Mouse (Mus musculus) liver, embryonic 11.5 days (tissue): ENCODE measurements around the gene Nav2. TPM values are rescaled to one million over a fixed set of nuclear protein-coding genes. Genes with fewer than 3 reads are reported as not detected.

Experiments
- ATAC-seq: fragments of 200-750 bp; cut with Nextera tagmentation; replicated peaks from 2 replicates; pipeline ENCODE4 v1.8.0; 2017; ENCODE audit warnings: moderate number of reproducible peaks, mild to moderate bottlenecking, moderate TSS enrichment, moderate library complexity; ENCODE audit not compliant: low FRiP score
- DNase-seq: peaks from one replicate; pipeline ENCODE4 v3.0.0-alpha.2; 2017; ENCODE audit warnings: low spot score
- H3K27ac ChIP-seq: fragments of 300-500 bp; sonication (generic); 2 replicates; pipeline ENCODE4 v1.5.1; 2014; ENCODE audit warnings: mild to moderate bottlenecking, low read depth, low read length, control low read depth
- H3K27me3 ChIP-seq: fragments of 300-500 bp; sonication (generic); replicated peaks from 2 replicates; pipeline ENCODE4 v1.6.1; 2014; ENCODE audit warnings: low read length, mixed read lengths; ENCODE audit not compliant: control insufficient read depth, insufficient read depth
- H3K36me3 ChIP-seq: fragments of 300-500 bp; sonication (generic); 2 replicates; pipeline ENCODE4 v1.6.1; 2014; ENCODE audit warnings: mild to moderate bottlenecking, low read length, moderate library complexity, mixed read lengths; ENCODE audit not compliant: control insufficient read depth, insufficient read depth
- H3K4me1 ChIP-seq: fragments of 300-500 bp; sonication (generic); replicated peaks from 2 replicates; pipeline ENCODE4 v1.6.1; 2014; ENCODE audit warnings: low read length, mixed read lengths; ENCODE audit not compliant: control insufficient read depth, insufficient read depth
- H3K4me2 ChIP-seq: fragments of 300-500 bp; sonication (generic); 2 replicates; pipeline ENCODE4 v1.6.1; 2014; ENCODE audit warnings: mild to moderate bottlenecking, control low read depth, moderate library complexity
- H3K4me3 ChIP-seq: fragments of 300-500 bp; sonication (generic); 2 replicates; pipeline ENCODE4 v1.5.1; 2014; ENCODE audit warnings: low read depth, low read length, control low read depth
- H3K9ac ChIP-seq: fragments of 300-500 bp; sonication (generic); 2 replicates; pipeline ENCODE4 v1.6.1; 2014; ENCODE audit warnings: low read depth, low read length, control low read depth
- H3K9me3 ChIP-seq: fragments of 300-500 bp; sonication (generic); 2 replicates; pipeline ENCODE4 v1.6.1; 2016; ENCODE audit warnings: low read length, inconsistent platforms, mixed read lengths; ENCODE audit not compliant: control insufficient read depth
- WGBS: fragments of 180-500 bp; shearing (Covaris S2); extraction: QIAGEN DNeasy Blood & Tissue Kit; methylation state at CpG from one replicate; pipeline ENCODE4 v1.1.7; 2014; 5-methylcytosine and 5-hydroxymethylcytosine counted together
- polyA plus RNA-seq: library from polyadenylated mRNA; unstranded; fragments of >200 nt; fragmentation: Nextera tagmentation; extraction: Ambion mirVana; gene quantifications from 2 replicates; pipeline ENCODE4 v1.2.1, GENCODE M21; 2014

The Nav2 gene
- polyA plus RNA-seq, 1 experiment from 2014 or later, result 6.2 TPM

GRCm38 (mm10) chr7:49529498-49529897 is 621.0 kb downstream of the Nav2 start:
- H3K4me2 ChIP-seq, result no peak overlapping the region
- H3K9me3 ChIP-seq, result no peaks in the 10 kb centered on the region
- no peaks in the 10 kb centered on the region for H3K27me3 ChIP-seq
- no peak for DNase-seq
- no peak overlapping the region for H3K27ac ChIP-seq
- H3K9ac ChIP-seq, result no peak overlapping the region
- H3K4me3 ChIP-seq, result no peak overlapping the region
- H3K4me1 ChIP-seq, result peaks cover 6% of the 10 kb centered on the region
- no peaks in the 10 kb centered on the region for H3K36me3 ChIP-seq
- WGBS, result 80% methylated on average over 2 of the region's 2 CpGs
- ATAC-seq, result no peak

GRCm38 (mm10) chr7:49533571-49533970 is 625.1 kb downstream of the Nav2 start:
- DNase-seq (no peak), ATAC-seq (no peak)
- Histone ChIP-seq H3K4me1 (peaks cover 6% of the 10 kb centered on the region; the same call in 1 of the 2 replicates), H3K9me3 (no peaks in the 10 kb centered on the region), H3K4me3 (no peak overlapping the region), H3K36me3 (no peaks in the 10 kb centered on the region), H3K27me3 (no peaks in the 10 kb centered on the region), H3K27ac (no peak overlapping the region), H3K9ac (no peak overlapping the region), H3K4me2 (no peak overlapping the region)
- 73% methylated on average over 8 of the region's 8 CpGs for WGBS

- no peak overlapping the region for H3K27ac ChIP-seq
Observed at GRCm38 (mm10) chr7:49534208-49534607, 625.7 kb downstream of the Nav2 start.

GRCm38 (mm10) chr7:49538360-49538759 is 629.8 kb downstream of the Nav2 start:
- H3K4me2 ChIP-seq, result no peak overlapping the region
- ATAC-seq (no peak), DNase-seq (no peak)
- no peaks in the 10 kb centered on the region for H3K27me3 ChIP-seq
- no peak overlapping the region for H3K4me3 ChIP-seq
- H3K9me3 ChIP-seq, result no peaks in the 10 kb centered on the region
- H3K36me3 ChIP-seq, result no peaks in the 10 kb centered on the region; the same call in 1 of the 2 replicates
- WGBS, result 81% methylated on average over 5 of the region's 5 CpGs
- H3K4me1 ChIP-seq, result peaks cover 6% of the 10 kb centered on the region; the same call in 1 of the 2 replicates
- H3K27ac ChIP-seq, result no peak overlapping the region
- H3K9ac ChIP-seq, result no peak overlapping the region

More at GRCm38 (mm10) chr7:49534208-49534607, 625.7 kb downstream of the Nav2 start:
- H3K36me3 ChIP-seq, result no peaks in the 10 kb centered on the region; the same call in 1 of the 2 replicates
- no peaks in the 10 kb centered on the region for H3K9me3 ChIP-seq
- no peak overlapping the region for H3K9ac ChIP-seq
- no peak for ATAC-seq
- H3K4me3 ChIP-seq, result no peak overlapping the region
- 68% methylated on average over 6 of the region's 6 CpGs for WGBS
- DNase-seq, result no peak
- peaks cover 6% of the 10 kb centered on the region; the same call in 1 of the 2 replicates for H3K4me1 ChIP-seq
- no peaks in the 10 kb centered on the region for H3K27me3 ChIP-seq
- H3K4me2 ChIP-seq, result no peak overlapping the region

- Histone ChIP-seq H3K9me3 (no peaks in the 10 kb centered on the region), H3K4me3 (no peak overlapping the region), H3K27me3 (no peaks in the 10 kb centered on the region), H3K27ac (no peak overlapping the region), H3K9ac (no peak overlapping the region), H3K4me1 (peaks cover 2% of the 10 kb centered on the region), H3K4me2 (no peak overlapping the region), H3K36me3 (no peaks in the 10 kb centered on the region; the same call in 1 of the 2 replicates)
- 82% methylated on average over 9 of the region's 9 CpGs for WGBS
- ATAC-seq (no peak), DNase-seq (no peak)
Observed at GRCm38 (mm10) chr7:49540181-49540580, 631.7 kb downstream of the Nav2 start.

- Histone ChIP-seq H3K9ac (no peak overlapping the region), H3K4me1 (peaks cover 5% of the 10 kb centered on the region), H3K4me3 (no peak overlapping the region), H3K36me3 (no peaks in the 10 kb centered on the region; the same call in 1 of the 2 replicates), H3K27ac (no peak overlapping the region), H3K27me3 (no peaks in the 10 kb centered on the region), H3K4me2 (no peak overlapping the region), H3K9me3 (no peaks in the 10 kb centered on the region)
- DNase-seq (no peak), ATAC-seq (no peak)
- WGBS, result 51% methylated on average over 3 of the region's 3 CpGs
Observed at GRCm38 (mm10) chr7:49542135-49542534, 633.6 kb downstream of the Nav2 start.

GRCm38 (mm10) chr7:49544775-49545705 is 636.5 kb downstream of the Nav2 start:
- Histone ChIP-seq H3K4me1 (peaks cover 5% of the 10 kb centered on the region), H3K9me3 (no peaks in the 10 kb centered on the region), H3K27me3 (no peaks in the 10 kb centered on the region), H3K9ac (no peak overlapping the region), H3K4me2 (no peak overlapping the region), H3K27ac (0 out of 2 replicates have a peak overlapping the region, but pooled peaks have one; percentile 25), H3K4me3 (no peak overlapping the region), H3K36me3 (peaks cover 6% of the 10 kb centered on the region)
- peak; percentile 39 for DNase-seq
- WGBS, result 25% methylated on average over 11 of the region's 11 CpGs
- no peak; the same call in 1 of the 2 replicates for ATAC-seq

- DNase-seq, result no peak
- Histone ChIP-seq H3K27ac (no peak overlapping the region), H3K4me3 (no peak overlapping the region), H3K9me3 (no peaks in the 10 kb centered on the region), H3K4me1 (peaks cover 5% of the 10 kb centered on the region), H3K36me3 (peaks cover 6% of the 10 kb centered on the region), H3K4me2 (no peak overlapping the region), H3K27me3 (no peaks in the 10 kb centered on the region), H3K9ac (no peak overlapping the region)
- ATAC-seq, result no peak
- WGBS, result 78% methylated on average over 15 of the region's 15 CpGs
Observed at GRCm38 (mm10) chr7:49545706-49546097, 637.2 kb downstream of the Nav2 start.
